8 mouse cellular contexts compared by ENCODE assay signal in the genomic region with DNA sequence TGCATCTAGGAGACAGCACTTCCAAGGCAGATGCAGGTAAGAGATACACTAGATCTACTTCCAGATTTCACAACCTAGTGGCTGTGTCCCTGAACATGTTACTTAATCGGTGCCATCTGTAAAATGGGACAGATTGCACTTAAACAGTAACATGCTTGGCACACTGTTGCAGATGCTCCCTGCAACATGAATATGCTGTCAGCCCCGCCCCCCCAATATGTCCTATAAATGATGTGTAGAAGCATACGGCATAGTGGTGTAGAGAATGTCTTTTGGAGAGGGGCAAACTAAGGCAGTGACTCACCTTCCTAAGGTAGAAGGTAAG. TPM values are rescaled to one million over a fixed set of nuclear protein-coding genes. Genes with fewer than 3 reads are reported as not detected.
DNase-seq lines count a peak whose midpoint lies in the region; ATAC-seq lines count a peak whose summit lies in the region.

No protein-coding gene starts in this region.

- no peaks in the 10 kb centered on the region for H3K9me3 ChIP-seq in embryonic facial prominence, embryonic 12.5 days
- H3K9me3 ChIP-seq in intestine, embryonic 15.5 days: no peaks in the 10 kb centered on the region
- no peaks in the 10 kb centered on the region for H3K9me3 ChIP-seq in neural tube, embryonic 12.5 days

- H3K9ac ChIP-seq in embryonic facial prominence, embryonic 12.5 days: 0 out of 2 replicates have a peak overlapping the region, but pooled peaks have one; percentile 74
- 0 out of 2 replicates have a peak overlapping the region, but pooled peaks have one; percentile 65 for H3K9ac ChIP-seq in intestine, embryonic 15.5 days
- H3K9ac ChIP-seq in neural tube, embryonic 12.5 days: peak overlapping the region; percentile 80; the same call in 1 of the 2 replicates

- WGBS in embryonic facial prominence, embryonic 12.5 days: 42% methylated on average over 3 of the region's 3 CpGs
- WGBS in intestine, embryonic 15.5 days: 52% methylated on average over 3 of the region's 3 CpGs
- WGBS in neural tube, embryonic 12.5 days: 53% methylated on average over 3 of the region's 3 CpGs

- no peak overlapping the region for H3K27ac ChIP-seq in embryonic facial prominence, embryonic 12.5 days
- no peak overlapping the region for H3K27ac ChIP-seq in intestine, embryonic 15.5 days
- no peak overlapping the region for H3K27ac ChIP-seq in neural tube, embryonic 12.5 days

- peaks cover 32% of the 10 kb centered on the region for H3K36me3 ChIP-seq in embryonic facial prominence, embryonic 12.5 days
- H3K36me3 ChIP-seq in intestine, embryonic 15.5 days: peaks cover 23% of the 10 kb centered on the region
- H3K36me3 ChIP-seq in neural tube, embryonic 12.5 days: peaks cover 45% of the 10 kb centered on the region

- no peak for ATAC-seq in embryonic facial prominence, embryonic 12.5 days (ENCODE audit: insufficient number of reproducible peaks, insufficient read depth, low FRiP score, low TSS enrichment)
- no peak for ATAC-seq in intestine, embryonic 15.5 days
- no peak for ATAC-seq in neural tube, embryonic 12.5 days (ENCODE audit: low FRiP score, low read depth)

- DNase-seq in layer of hippocampus, adult 9-11 months: peak; percentile 53
- no peak for DNase-seq in layer of hippocampus, adult 9-10 months (ENCODE audit: low spot score)
- no peak for DNase-seq in spleen, postnatal 14 days (ENCODE audit: low spot score in 2 of 2)
- no peak for DNase-seq in adrenal gland, postnatal 14 days
- no peak for DNase-seq in lung, adult 18-20 months

- peak overlapping the region; percentile 73 for H3K4me3 ChIP-seq in embryonic facial prominence, embryonic 12.5 days
- H3K4me3 ChIP-seq in intestine, embryonic 15.5 days (replicated peaks): peak overlapping the region; percentile 79
- peak overlapping the region; percentile 84; the same call in 1 of the 2 replicates for H3K4me3 ChIP-seq in neural tube, embryonic 12.5 days

- H3K4me1 ChIP-seq in embryonic facial prominence, embryonic 12.5 days: peaks cover 23% of the 10 kb centered on the region
- peaks cover 22% of the 10 kb centered on the region for H3K4me1 ChIP-seq in intestine, embryonic 15.5 days (replicated peaks)
- peaks cover 36% of the 10 kb centered on the region for H3K4me1 ChIP-seq in neural tube, embryonic 12.5 days

- H3K4me2 ChIP-seq in embryonic facial prominence, embryonic 12.5 days (replicated peaks): peak overlapping the region; percentile 87
- H3K4me2 ChIP-seq in intestine, embryonic 15.5 days (replicated peaks): peak overlapping the region; percentile 87
- H3K4me2 ChIP-seq in neural tube, embryonic 12.5 days (replicated peaks): peak overlapping the region; percentile 93

- peaks cover 36% of the 10 kb centered on the region for H3K27me3 ChIP-seq in embryonic facial prominence, embryonic 12.5 days
- H3K27me3 ChIP-seq in intestine, embryonic 15.5 days (replicated peaks): peaks cover 26% of the 10 kb centered on the region
- H3K27me3 ChIP-seq in neural tube, embryonic 12.5 days (replicated peaks): peaks cover 9% of the 10 kb centered on the region

RNA-seq across cellular contexts. Expression of a gene that starts 1.2 kb away (rescaled TPM):
- polyA plus RNA-seq in embryonic facial prominence, embryonic 12.5 days (2016; fragmentation: Nextera tagmentation; extraction: Ambion mirVana): 32.5 and 33.5 TPM in 2 replicates
- polyA plus RNA-seq in intestine, embryonic 15.5 days (2015; fragmentation: Nextera tagmentation; extraction: Ambion mirVana): 35.9 and 36.9 TPM in 2 replicates
- polyA plus RNA-seq in neural tube, embryonic 12.5 days (2016; fragmentation: Nextera tagmentation; extraction: Ambion mirVana): 43.6 and 43.7 TPM in 2 replicates
- total RNA-seq in adrenal gland, postnatal 14 days (2021): 40.7 and 47.0 TPM in 2 replicates

RNA-seq across cellular contexts. Expression of a gene that starts 1.4 kb away (rescaled TPM):
- polyA plus RNA-seq in embryonic facial prominence, embryonic 12.5 days (2016; fragmentation: Nextera tagmentation; extraction: Ambion mirVana): 2.5 and 3.1 TPM in 2 replicates
- polyA plus RNA-seq in intestine, embryonic 15.5 days (2015; fragmentation: Nextera tagmentation; extraction: Ambion mirVana): 2.2 and 2.4 TPM in 2 replicates
- polyA plus RNA-seq in neural tube, embryonic 12.5 days (2016; fragmentation: Nextera tagmentation; extraction: Ambion mirVana): 28.9 and 30.4 TPM in 2 replicates
- 2.9 and 3.3 TPM in 2 replicates for total RNA-seq in adrenal gland, postnatal 14 days (2021)

RNA-seq across cellular contexts. Expression of a gene that starts 27.7 kb away (rescaled TPM):
- 0.64 and 0.76 TPM in 2 replicates for polyA plus RNA-seq in embryonic facial prominence, embryonic 12.5 days (2016; fragmentation: Nextera tagmentation; extraction: Ambion mirVana)
- 2.6 and 2.7 TPM in 2 replicates for polyA plus RNA-seq in intestine, embryonic 15.5 days (2015; fragmentation: Nextera tagmentation; extraction: Ambion mirVana)
- 22.1 and 24.3 TPM in 2 replicates for polyA plus RNA-seq in neural tube, embryonic 12.5 days (2016; fragmentation: Nextera tagmentation; extraction: Ambion mirVana)
- 3.8 and 4.2 TPM in 2 replicates for total RNA-seq in adrenal gland, postnatal 14 days (2021)

RNA-seq across cellular contexts. Expression of a gene that starts 28.3 kb away (rescaled TPM):
- 101 and 104 TPM in 2 replicates for polyA plus RNA-seq in embryonic facial prominence, embryonic 12.5 days (2016; fragmentation: Nextera tagmentation; extraction: Ambion mirVana)
- polyA plus RNA-seq in intestine, embryonic 15.5 days (2015; fragmentation: Nextera tagmentation; extraction: Ambion mirVana): 70.3 and 70.5 TPM in 2 replicates
- 49.0 and 50.6 TPM in 2 replicates for polyA plus RNA-seq in neural tube, embryonic 12.5 days (2016; fragmentation: Nextera tagmentation; extraction: Ambion mirVana)
- total RNA-seq in adrenal gland, postnatal 14 days (2021): 98.3 and 99.4 TPM in 2 replicates

RNA-seq across cellular contexts. Expression of a gene that starts 28.9 kb away (rescaled TPM):
- 11.7 and 11.8 TPM in 2 replicates for polyA plus RNA-seq in embryonic facial prominence, embryonic 12.5 days (2016; fragmentation: Nextera tagmentation; extraction: Ambion mirVana)
- polyA plus RNA-seq in intestine, embryonic 15.5 days (2015; fragmentation: Nextera tagmentation; extraction: Ambion mirVana): 5.2 and 8.9 TPM in 2 replicates
- polyA plus RNA-seq in neural tube, embryonic 12.5 days (2016; fragmentation: Nextera tagmentation; extraction: Ambion mirVana): 7.3 and 10.0 TPM in 2 replicates
- total RNA-seq in adrenal gland, postnatal 14 days (2021): 85.9 and 116 TPM in 2 replicates
